Mouse (Mus musculus) testis, adult 2 months (tissue): ENCODE data around the gene Nt5c2.

Experiments used
- CTCF ChIP-seq: fragments of 200-500 bp; IDR thresholded peaks from 2 replicates; pipeline ENCODE4 v1.5.1; 2012; ENCODE audit warnings: low read depth, mild to moderate bottlenecking, inconsistent platforms, low read length, moderate library complexity; ENCODE audit not compliant: control insufficient read depth, insufficient read depth, insufficient replicate concordance
- POLR2A ChIP-seq: fragments of 200-500 bp; IDR thresholded peaks from 2 replicates; pipeline ENCODE4 v1.6.1; 2012; ENCODE audit warnings: low read depth, mild to moderate bottlenecking, inconsistent platforms, low read length, moderate library complexity; ENCODE audit not compliant: control insufficient read depth

DNA sequence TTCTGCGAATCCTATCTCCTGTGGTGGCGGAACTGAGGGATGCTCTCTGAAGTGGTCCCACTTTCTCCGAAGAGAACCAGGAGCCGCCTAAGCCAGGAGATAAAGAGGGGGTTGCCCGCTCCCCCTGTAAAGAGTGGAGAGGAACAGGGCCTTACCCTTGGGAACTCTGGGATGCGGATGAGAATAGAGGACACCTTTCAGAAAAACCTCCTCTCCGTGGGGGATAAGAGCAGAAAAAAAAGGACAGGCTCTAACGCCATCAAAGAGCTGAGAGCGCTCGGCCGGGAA is 850 bp downstream of the Nt5c2 start:
- TF ChIP-seq POLR2A (no peak), CTCF (no peak)
